Mouse (Mus musculus): ENCODE results near the gene Kdm7a.

- TF ChIP-seq CTCF (IDR thresholded peaks at IDR 0.05; ENCODE audit: borderline replicate concordance, control insufficient read depth, extremely low read depth, insufficient read depth, low read length, poor library complexity) (no peak), POLR2A (IDR thresholded peaks at IDR 0.05; ENCODE audit: control insufficient read depth, extremely low read depth, insufficient read depth, low read length, poor library complexity) (no peak)
Observed at GRCm38 (mm10) chr6:39226610-39226955, 20.0 kb upstream of the Kdm7a start.
